Mouse (Mus musculus) heart, adult 9 months (tissue): ENCODE data around the gene Gpr157.

ENCODE experiments used
- DNase-seq, 2 experiments: peaks; one replicate each; pipeline ENCODE4 v3.0.0; 2022; ENCODE audit warnings: low spot score in 2 of 2

Gpr157 gene

DNA sequence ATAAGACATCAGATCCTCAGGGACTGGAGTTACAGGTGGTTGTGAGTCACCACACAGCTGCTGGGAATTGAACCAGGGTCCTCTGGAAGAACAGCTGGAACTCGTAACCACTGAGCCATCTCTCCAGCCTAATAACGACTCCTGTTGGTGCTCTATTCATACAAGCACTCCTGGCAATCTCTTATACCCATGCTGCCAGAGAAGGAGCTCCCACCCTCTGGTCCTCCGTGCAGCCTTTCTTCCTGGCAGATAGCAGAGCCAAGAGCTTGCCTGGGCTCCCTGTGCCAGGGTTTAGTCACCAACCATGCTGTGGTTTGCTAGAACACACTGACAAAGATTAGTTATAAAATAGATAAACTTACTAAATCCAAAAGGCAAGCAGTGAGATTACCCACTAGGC, 22.5 kb downstream of the Gpr157 start:
- DNase-seq: no peak

DNA sequence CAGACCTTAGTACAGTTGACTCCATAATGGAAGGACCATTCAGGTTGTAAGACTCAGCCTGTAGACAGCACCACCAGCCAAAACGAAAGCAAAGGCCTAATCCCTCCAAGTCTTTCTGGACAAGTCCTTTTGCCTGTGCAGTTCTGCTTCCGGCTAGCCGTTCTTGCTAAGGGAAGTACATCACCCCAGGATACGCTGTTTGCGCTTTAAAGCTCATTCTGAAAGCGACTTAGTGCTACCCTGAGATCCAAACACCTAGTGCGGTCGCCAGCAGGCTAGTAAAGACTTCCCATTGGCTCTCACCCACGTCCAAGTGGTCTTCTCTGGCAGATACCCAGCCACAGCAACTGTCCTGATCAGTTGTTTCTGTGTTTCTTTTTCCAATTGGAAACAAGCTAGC, 23.2 kb downstream of the Gpr157 start:
- no peak for DNase-seq

DNA sequence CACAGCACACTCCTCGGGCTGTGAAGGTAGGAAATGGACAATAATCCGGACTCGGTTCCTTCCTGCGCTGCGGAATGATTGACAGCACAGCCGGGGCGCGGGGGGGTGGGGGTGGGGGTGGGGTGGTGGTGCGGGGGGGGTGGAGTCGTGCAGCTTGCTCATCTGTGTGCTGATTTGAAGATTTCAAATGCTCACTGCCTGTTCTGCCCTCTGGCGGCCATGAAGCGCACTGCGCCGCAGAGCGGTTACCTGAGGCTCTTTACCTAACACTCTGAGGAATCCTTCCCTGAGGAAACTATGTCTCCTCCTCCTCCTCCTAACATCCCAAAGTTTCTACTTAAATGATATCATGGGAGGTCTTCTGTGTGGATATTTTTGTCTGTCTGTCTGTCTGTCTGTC, 25.7 kb downstream of the Gpr157 start:
- DNase-seq: no peak

DNA sequence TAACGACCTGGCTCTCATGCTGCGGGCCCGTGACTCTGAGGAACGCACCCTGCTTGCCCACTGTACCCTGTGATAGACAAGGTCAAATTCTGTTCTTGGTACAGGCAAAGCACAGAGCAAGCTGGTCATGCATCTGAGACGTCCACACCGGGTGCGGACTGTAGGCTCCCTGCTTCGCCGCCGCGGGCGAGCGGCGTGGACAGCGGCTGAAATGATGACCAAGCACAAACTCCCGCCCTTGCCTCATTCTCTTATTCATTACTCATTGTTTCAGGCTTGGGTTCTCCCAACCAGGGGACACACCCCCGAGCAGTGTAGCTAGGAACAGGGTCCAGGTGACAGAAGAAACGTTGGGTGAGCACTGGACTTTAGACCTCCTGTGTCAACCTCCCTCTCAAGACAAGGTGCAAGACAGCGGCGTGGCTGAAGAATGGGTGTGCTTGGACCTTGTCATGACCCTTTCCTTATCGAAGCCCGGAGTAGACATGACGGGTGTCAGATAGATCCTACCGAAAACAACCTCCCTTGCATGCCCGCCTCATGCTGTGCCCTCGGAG, 27.4 kb downstream of the Gpr157 start:
- DNase-seq: no peak

DNA sequence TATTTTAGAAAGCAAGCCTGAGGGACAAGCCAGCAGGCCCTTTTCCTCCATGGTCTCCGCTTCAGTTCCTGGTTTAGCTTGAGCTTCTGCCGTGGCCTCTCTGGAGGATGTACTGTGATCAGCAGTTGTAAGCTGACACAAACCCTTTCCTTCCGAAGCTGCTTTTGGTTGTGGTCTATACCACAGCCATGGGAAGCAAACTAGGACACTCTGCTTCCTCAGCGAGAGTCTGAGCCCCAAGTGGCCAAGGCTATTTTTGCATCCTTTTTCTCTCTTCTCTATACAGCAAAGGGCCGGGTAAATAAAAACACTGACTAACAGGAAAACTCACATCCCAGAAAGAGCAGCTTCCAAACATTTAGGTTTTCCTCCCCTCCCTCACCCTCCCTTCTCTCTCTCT, 30.1 kb downstream of the Gpr157 start:
- DNase-seq: peak in 1 of 2 experiments; percentile 30

DNA sequence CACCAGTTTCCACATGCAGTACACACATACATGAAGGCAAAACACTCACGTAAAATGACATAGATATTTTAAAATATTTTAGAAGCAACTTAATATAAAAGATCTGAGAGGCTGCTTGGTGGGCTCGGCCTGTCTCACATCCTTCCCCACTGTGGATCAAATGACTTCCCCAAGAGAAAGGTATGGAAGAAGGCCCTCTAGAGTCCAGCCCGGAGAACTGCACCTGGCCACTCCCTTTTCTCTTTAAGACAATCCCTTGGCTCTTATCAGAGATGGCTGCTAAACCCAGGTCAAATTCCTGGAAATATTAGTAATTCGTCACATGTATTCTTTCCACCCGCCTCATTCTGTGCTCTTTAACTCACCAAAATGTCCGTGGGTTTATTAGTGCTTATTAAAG, 31.0 kb downstream of the Gpr157 start:
- no peak for DNase-seq

DNA sequence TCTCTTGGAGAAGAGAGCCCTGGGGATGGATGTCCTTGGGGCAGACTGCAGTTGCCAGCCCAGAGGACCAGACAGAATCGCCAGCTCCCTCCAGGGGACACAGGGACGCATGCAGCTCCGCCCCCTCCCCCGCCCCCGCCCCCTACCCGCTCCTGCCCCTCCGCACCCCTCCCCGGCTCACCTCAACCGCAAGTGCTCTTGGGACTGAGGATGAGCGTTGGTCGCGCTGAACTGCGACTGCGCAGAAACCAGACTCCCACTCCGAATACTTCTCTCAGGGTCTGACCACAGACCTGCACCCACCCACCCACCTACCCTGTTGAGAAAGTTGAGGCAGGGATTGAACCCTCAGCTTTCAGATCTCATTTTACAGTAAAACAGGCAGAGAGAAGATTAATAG, 31.9 kb downstream of the Gpr157 start, which contains the start of gene Slc2a5:
Slc2a5 (plus strand) TSS at position 229 of the 400 bp plus-strand sequence.
- DNase-seq: no peak

DNA sequence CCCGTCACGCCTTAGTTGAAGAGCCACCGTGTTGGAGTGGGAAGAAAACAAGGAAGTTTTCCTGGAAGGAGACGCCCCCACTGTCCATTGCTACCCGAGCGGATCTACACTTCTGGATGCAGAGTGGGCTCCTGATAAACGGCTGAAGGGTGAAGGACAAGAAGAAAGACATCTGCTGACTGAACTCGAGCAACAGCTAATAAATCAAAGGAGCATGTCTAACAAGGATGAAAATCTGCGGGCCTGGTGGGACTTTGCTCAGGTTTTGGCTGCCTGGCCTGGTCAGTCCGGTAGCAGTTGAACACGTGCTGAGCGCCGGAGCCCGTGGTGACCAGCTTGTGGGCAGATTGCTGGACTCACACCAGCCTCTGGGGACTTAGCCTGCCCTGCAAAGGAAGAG, 32.5 kb downstream of the Gpr157 start:
- no peak for DNase-seq

DNA sequence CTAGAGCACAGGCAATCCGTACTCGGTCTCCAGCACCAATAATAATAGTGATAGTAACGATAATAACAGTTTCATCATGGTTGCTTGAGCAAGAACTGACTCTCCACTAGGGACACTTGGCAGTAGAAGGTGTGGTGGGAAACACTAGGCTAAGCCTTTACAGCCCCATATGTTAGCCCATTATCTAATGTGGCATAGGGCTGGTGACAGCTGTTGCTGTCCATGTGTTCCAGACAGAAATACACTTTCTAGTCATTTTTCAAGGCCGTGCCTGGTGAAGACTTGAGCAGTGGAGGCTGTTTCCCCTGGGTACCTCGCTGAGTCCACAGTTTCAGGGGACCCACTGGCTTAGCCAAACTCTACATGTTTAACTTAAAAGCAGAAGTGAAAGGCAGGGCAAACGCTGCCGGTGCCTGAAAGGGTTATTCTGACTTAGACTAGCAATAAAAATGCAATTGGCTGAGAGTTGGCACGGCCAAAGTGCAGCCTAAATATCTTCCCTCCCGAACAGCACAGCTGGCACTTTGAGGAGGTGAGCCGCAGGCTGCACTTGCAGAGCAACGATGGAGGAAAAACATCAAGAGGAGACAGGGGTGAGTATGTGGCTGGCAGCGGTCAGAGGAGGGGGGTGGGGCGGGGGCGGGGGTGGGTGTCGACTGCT, 33.1 kb downstream of the Gpr157 start:
- no peak for DNase-seq

DNA sequence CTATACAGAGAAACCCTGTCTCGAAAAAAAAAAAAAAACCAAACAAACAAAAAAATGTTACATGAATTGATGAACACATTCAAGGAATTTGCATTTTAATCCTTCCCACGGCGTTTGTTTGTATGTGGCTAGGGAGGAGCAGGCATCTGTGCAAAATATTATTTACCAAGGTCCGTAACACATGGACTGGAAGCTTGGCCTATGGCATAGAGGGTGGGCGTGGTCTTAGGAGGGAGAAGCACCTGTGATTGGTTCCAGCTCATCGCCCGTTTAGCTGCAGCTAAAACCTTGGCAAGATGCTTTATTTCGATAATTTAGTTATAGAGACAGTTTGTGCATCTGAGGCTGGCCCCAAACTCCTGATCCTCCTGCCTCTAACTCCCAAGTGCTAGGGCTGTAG, 34.3 kb downstream of the Gpr157 start:
- DNase-seq: no peak

DNA sequence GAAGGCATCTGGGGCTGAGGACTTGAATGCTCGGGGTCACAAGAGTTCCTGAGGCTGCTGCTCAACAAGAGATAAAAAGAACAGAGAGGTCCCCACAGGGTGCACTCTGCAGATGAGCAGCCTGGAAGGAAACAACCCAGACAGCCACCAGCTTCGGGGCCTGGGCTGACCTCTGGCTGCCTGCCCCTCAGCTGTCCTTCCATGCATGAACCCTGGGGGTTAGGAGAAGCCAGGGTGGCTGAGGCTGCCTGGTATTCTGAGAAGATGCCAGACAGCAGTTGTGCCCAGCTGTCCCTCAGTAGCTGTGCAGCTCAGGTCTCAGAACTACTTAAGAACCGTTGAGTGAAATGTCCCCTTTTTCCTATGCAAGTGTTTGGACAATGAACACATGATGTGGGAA, 35.3 kb downstream of the Gpr157 start:
- DNase-seq: no peak

DNA sequence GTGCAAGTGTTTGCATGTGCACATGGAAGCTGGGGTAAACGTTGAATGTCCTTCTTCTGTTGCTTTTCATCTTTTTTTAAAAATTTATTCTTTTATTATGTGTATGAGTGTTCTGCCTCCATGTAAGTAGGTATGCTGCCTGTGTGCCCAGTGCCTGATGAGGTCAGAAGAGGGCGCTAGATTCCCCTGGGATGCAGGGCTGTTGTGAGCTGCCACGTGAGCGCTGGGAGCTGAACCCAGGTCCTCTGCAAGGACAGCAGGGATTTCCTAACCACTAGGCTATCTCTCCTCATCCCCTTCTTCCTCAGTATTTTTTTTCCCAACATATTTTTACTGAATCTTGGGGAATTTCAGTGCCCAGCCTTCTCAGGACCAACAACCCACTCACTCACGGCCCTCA, 39.2 kb downstream of the Gpr157 start:
- DNase-seq: no peak

DNA sequence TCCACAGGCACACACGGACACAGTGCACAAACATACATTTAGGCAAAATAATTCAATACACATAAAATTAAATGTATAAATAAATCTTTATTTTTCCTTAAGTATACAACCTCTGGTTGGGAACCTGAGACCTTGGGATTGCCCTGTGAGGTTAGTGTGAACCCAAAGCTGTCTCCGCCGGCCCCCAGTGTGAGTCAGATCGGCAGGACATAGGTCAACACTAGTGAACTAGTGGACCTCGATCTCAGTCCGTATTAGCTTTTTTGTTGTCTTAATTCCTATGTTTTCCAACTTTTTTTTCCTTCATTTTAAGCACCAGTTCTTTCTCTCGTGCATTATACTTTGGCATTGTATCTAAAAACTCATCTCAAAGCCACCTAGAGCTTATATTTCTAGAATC, 40.7 kb downstream of the Gpr157 start:
- DNase-seq: no peak

DNA sequence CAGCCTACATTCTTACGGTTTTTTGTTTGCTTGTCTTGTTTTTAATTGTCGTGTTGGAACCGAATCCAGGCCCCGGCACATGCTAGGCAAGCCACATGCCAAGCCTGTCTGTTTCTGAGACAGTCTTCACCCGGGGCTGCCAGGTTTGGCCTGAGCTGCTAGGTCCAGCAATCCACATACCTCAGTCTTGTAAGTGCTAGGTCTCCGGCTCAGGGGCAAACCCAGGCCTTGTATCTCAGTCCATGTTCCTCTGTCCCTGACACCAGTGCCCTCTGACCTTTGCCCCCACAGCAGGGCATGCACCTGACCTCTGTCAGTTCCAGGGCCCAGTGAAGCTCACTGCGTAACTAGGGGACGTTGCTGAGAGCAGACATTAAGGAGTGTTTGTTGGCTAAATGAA, 41.4 kb downstream of the Gpr157 start:
- DNase-seq: no peak

DNA sequence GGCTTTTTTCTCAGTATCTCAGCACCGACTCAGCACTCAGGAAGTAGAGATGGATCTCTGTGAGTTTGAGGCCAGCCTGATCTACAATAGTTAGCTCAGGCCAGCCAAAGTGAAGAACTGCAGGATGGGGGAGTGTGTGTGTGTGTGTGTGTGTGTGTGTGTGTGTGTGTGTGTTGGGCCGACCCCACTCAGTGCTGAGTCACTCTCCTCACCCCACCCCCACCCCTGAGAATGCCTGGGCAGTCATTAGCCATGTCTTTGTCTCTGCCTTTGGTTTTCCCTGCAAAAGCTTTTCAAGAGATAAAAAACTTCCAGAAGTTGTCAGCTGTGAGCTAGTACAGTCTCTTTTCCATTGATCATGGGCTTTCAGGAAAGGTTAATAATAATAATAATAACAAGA, 43.5 kb downstream of the Gpr157 start:
- no peak for DNase-seq

DNA sequence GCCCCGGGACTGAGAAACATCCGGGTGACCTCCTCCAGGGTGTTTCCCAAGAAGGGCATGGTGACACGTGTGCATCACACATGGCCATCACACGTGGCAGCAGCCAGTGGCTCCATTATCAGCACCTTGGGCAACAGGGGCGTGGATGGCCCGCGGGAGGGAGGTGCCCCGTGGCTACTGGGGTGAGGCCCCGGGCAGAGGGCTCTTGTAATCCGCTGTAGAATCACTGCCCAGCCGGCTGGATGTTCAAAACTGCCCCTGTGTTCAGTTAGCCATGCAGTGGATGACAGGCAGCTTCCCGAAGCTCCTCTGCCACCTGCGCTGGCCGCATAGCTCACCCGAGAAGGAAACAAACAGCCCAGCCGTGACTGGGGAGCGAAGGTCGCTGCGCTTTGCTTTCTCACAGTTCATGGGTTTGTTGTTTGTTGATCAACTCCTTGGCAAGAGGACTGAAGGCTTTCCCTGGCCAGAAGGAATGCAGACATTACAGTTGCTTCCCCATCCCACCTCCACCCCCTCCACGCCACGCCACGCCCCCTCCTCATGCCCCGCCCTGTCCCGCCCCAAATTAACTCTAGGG, 45.6 kb downstream of the Gpr157 start:
- peak; percentile 18 to 42 for DNase-seq

DNA sequence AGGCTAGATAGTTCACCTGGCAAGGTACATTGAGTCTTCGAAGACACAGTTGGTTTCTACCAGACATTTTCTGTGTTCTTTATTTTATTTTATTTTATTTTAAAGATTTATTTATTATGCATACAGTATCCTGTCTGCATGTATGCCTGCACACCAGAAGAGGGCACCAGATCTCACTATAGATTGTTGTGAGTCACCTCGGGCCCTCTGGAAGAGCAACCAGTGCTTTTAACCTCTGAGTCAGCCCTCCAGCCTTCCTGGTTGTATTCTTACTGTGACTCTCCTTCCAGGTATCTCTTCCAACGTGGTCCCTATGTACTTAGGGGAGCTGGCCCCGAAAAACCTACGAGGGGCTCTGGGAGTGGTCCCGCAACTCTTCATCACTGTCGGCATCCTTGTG, 48.1 kb downstream of the Gpr157 start:
- DNase-seq: no peak

DNA sequence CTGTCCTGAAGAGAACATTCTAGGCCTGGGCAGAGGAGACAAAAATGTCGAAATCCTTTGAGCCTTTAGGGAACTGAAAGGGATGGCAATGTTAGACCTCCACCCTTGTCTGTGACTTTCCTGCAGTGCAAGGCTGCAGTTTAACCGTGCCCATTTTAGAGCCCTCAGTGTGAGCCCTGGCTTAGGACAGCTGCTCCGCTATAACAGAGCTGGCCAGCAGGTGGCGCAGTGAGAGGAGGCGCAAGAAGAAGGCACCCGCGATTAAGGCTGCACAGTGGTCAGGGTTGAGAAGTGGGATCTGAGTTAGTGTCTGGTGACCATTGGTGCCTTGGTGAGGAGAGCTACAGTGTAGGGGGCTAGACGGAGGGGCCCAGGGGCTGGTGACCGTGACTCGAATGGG, 49.5 kb downstream of the Gpr157 start:
- peak; percentile 40 to 48 for DNase-seq

DNA sequence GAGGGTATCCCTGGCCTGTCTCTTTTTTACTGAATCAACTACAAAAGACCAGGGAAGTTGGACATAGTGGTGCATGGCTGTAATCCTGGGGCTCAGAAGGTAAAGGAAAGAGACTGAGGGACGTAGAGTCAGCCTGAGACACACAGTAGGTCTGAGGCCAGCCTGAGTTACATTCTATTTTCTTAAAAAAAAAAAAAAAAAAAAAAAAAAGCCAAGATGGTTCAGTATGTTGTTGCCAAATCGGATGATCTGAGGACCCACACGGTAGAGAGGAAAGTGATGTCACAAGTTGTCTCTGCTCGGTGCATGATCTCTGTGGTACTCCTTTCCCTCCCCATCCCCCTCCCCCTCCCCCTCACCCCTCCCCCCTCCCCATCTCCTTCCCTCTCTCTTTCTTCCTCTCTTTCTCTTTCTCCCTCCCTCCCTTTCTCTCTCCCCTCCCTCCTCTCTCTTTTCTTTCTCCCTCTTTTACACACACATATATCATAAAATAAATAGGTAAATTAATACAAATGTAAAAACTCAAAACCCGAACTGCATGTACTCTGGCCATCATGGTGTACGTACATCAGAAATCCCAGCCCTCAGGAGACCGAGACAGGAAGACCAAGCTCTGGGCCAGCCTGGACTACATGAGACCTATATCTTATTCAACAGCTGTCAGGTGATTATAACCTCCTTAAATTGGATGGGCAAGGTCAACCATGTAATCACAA, 50.4 kb downstream of the Gpr157 start:
- DNase-seq: no peak

DNA sequence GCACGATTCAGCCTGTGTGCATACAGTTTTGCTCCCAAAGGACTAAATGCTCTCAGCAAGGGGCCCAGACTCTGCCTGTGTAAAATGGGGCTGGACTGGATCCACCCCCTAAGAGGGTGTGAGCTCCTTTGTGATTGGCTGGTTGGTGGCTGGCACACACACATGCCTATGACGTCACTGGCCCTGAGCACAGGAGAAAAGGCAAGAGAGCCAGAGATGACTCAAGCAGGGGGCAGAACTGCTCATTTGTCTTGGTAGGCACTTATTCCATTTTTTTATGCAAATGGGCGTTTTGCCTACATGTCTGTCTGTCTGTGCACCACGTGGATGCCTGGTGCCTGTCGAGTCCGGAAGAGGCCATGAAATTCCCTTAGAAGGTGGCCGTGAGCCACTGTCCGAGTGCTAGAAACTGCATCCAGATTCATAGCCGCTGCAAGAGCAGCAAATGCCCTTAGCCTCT, 50.9 kb downstream of the Gpr157 start:
- DNase-seq: peak; percentile 13 to 17

DNA sequence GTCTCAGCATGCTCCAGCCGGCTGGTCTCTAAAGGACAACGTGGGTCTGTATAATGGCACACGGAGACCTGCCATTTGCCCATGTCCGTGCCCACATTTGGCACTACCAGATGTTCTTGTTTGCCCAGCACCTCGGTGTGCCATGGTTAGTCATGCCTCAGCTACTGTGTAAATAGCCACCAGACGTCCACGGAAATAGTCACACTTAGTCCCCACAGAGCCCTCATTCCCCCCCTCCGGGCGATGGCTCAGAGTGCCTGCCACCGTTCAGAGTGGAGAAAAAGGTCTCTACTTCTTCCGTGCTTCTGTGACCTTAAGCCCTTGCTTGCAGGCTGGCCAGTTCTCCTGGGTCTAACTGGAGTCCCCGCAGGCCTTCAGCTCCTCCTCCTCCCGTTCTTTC, 51.9 kb downstream of the Gpr157 start:
- no peak for DNase-seq

DNA sequence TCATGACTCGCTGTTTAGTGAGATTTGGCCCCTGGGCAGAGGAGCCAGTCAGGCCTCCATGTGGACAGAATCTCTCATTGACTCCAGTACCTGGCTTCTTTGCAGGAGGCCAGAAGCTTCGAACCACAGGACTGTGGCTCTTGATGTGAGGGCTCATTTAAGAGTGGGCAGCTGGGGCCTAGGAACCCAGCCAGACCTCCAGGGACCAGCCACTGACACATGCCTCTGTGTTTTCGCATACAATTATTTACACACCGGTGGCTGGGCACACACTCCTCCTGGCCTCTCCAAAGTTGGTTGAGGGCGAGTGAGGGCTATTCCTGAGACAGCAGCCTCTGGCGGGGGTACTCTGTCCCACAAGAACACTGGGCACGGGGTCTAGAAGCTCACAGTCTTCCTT, 53.2 kb downstream of the Gpr157 start:
- DNase-seq: no peak

DNA sequence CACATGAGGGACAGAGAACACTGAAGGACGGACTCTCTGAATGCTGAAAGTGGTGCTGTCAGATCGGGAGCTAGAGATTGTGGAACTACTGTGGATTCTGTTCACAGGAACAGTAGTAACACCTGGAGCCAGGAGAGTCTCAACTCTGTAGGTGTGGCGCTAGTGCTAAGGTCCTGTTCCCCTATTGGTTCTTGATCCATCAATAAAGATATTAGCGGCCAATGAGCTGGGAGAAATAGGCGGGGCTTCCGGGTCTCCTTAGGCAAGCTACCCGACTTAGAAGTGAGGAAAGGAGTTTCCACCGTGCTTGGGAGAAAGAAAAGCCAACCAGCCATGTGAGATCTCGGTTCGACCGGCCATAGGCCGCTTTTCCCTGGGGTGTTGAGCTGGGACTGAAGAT, 57.1 kb downstream of the Gpr157 start:
- no peak for DNase-seq
